Mouse (Mus musculus): ENCODE data around the gene BC051019.
A peak's percentile ranks its signal among the peaks of the same experiment; 100 is the strongest.

Gene BC051019

GRCm38 (mm10) chr7:109723697-109724096 lies at the start of gene BC051019:
Gene BC051019, minus strand, starts transcription at chr7:109723850.
- DNase-seq (ENCODE audit: low read depth, low spot score), result no peak

DNA sequence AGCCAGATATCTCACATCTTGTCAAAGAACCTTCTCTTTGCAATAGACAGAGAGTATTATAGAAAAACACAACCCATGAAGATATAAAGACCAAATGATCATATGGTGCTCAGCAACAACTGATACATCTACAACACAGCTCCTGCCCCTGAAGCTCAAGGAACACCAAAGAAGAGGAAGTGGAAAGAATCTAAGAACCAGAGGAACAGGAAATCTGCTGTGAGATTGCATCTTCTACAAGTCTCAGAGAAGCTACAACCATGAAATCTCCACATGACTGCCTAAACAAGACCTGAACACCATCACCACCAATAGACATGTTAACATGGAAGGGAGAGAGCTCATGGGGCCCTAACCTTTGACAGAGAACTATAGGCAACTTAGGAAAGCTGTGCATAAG lies 48.6 kb upstream of the BC051019 start:
- no peak for DNase-seq (ENCODE audit: low read depth, low spot score)

DNA sequence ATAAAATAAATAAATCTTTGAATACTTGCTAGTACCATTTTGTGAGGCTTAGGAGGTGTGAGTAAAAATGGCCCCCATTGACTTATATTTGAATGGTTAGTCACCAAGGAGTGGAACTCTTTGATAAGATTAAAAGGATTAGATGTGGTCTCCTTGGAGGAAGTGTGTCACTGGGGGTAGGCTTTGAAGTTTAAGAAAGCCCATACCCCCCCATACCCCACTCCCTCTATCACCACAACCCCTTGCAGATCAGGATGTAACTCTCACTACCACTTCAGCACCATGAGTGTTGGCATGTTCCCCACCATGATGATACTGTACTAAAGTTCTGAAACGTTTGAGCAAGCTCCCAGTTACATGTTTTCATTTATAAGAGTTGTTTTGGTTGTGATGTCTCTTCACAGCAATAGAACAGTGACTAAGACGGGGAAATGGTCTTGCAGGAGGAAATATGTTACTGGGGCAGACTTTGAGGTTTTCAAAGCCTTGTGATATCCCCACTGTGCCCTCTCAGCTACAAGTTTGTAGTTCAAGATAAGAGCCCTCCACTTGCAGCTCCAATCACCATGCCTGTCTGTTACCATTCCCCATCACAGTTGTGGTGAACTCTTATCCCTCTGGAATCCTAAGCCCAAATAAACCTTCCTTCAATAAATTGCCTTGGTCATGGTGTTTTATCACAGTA lies 45.2 kb upstream of the BC051019 start:
- no peak for DNase-seq (ENCODE audit: low read depth, low spot score)

DNA sequence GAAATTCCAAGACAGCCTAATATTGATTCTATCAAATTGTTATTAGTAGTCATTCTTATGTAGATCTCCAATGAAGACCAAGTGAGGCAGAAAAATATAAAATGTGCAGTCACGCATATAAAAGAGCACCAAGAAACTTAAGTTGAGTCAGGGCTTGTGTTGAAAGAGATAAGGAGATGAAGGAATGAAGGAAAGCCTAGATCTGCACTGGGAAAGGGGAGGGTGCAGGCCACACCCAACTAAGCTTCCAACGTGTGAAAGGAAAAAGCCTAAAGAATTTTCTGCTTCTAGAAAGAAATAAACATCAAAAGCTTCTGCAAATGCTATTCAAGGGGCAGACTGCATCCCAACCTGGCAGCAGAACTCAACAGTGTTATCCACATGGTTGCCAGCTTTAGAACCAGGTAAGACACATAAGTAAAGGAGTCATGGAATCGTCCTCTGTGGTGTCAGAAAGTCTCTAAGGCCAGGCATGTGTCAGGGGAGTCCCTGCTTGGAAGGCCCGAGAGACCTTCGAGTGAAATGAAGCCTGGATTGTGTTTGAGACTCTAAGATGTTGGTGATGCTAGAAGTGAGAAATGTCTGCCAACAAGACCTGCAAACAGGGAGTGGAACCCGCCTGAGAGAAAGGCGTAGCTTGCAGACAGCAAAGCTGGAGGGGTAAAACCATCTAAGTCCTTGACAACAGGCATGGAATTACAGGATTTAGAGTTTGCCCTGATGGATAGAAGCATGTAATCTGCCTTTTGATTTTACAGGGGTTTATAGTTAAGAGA lies 44.1 kb upstream of the BC051019 start:
- no peak for DNase-seq (ENCODE audit: low read depth, low spot score)

DNA sequence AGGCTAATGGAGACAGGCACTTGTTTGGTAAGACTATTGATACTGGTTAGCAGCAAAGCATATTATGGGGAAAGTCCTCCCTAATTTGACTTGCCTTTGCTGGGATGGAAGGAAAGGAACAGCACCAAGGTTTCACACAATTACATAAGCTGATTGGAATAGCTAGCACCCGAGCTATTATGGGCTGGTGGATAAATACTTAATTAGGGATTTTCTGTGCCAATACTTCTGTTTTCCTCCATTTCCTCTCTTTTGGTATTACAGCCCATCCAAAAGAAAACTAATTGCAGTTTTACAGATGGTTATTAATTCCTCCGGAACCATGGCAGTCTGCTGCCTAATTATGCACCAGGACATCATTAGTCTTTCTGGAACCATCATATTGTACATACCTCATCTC lies 40.4 kb upstream of the BC051019 start:
- DNase-seq (ENCODE audit: low read depth, low spot score), result no peak

DNA sequence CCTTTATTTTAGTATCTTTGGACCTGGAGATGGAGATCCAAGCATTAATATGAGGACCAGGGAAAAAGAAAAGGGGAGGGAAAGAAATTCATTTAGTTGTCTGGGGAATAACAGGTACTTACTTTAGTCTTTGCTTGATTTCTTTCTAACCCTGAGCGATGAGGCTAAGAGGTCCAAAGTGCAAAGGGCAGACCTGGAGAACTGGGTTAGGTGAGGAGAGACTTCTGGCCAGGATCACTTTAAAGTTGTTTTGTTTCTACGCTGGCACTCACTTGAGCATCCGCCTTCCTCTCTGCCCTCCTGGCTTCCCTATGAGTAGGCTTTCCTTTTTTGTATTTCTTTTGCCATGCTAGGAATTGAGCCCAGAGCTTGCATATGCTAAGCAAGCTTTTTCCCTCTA lies 32.6 kb upstream of the BC051019 start:
- no peak for DNase-seq (ENCODE audit: low read depth, low spot score)

GRCm38 (mm10) chr7:109754034-109754433 lies 30.4 kb upstream of the BC051019 start:
- no peak for DNase-seq (ENCODE audit: low read depth, low spot score)

GRCm38 (mm10) chr7:109752008-109752925 lies 28.6 kb upstream of the BC051019 start, which contains the start of gene Tmem9b:
Gene Tmem9b, minus strand, starts transcription at chr7:109752875.
- DNase-seq (ENCODE audit: low read depth, low spot score), result peak; percentile 56

GRCm38 (mm10) chr7:109751427-109752007 lies 27.9 kb upstream of the BC051019 start:
- no peak for DNase-seq (ENCODE audit: low read depth, low spot score)

- no peak for DNase-seq (ENCODE audit: low read depth, low spot score)
These were observed 24.1 kb upstream of the BC051019 start for GRCm38 (mm10) chr7:109747747-109748146.

DNA sequence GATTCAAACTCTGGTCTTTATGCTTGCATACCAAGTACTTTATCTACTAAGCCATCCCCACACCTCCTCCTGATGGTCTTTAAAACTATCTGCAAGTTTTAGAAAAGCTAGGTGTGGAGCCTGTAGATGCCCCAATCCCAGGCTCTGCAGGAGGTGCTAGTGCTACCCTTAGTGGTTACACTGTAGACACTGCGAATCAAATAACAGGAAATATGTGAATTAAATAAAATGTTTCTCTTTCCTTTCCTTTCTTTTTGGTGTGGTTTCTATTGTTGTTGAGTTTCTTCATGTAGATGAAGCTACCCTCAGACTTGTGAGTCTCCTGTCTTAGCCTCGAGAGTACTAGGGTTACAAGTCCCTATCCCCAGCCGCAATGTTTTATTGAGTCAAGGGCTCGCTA lies 18.1 kb upstream of the BC051019 start:
- DNase-seq (ENCODE audit: low read depth, low spot score), result no peak

- DNase-seq (ENCODE audit: low read depth, low spot score), result no peak
These were observed 17.4 kb upstream of the BC051019 start for GRCm38 (mm10) chr7:109741060-109741459.

GRCm38 (mm10) chr7:109739822-109740370 lies 16.2 kb upstream of the BC051019 start:
- DNase-seq (ENCODE audit: low read depth, low spot score), result no peak

DNA sequence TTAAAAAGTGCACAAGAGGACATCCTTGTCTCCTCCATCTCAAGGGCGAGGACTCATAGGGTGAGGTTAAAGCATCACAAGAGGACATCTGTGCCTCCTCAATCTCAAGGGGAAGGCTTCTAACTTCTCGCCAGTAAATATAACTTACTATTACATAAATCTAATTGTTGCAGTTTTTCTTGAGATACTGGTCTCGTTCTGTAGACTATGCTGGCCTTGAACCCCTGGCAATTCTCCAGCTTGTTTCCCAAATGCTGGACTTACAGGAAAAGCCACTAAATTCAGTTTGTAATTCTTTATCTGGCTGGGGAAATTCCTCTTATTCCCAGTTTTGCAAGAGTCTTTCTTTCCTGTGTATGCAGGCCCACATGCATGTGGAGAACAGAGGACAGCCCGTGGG lies 11.2 kb upstream of the BC051019 start:
- no peak for DNase-seq (ENCODE audit: low read depth, low spot score)

GRCm38 (mm10) chr7:109731626-109732025 lies 8.0 kb upstream of the BC051019 start, which contains the start of gene Ascl3:
Gene Ascl3, minus strand, starts transcription at chr7:109731726.
- DNase-seq (ENCODE audit: low read depth, low spot score), result no peak

- no peak for DNase-seq (ENCODE audit: low read depth, low spot score)
These were observed 536 bp downstream of the BC051019 start for GRCm38 (mm10) chr7:109723114-109723513.

DNA sequence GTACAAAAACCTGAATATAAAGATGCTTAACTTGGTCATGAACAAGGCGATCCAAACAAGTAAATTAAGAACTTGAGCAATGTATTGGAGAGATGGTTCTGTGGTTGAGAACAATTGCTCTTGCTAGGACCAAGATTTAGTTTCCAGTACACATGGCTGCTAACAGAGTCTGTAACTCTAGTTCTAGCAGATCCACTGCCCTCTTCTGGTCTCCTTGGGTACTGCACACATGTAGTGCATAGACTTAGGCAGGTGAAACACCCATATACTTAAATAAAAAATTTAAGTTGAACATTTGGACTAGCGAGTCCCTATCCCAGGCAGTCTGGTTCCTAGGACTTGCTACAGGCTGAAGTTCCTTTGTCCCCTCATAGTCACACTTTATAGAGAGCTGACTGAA lies 1.0 kb downstream of the BC051019 start:
- no peak for DNase-seq (ENCODE audit: low read depth, low spot score)

DNA sequence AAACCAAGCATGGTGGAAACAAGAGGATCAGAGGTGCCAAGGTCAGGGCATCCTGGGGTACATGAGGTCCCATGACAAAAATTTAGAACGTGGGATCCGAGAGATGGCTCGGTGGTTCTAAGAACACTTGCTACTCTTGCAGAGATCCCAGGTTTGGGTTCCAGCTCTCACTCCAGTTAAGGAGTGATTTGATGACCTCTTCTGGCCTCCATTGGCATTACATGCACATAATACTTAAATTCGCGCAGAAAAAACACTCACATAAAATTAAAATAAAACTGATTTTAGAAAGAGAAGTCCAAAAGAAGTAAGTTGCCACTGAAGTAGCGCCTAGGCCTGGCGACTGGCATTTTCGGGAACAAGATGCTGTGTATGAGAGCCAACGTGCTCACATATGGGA lies 4.4 kb downstream of the BC051019 start:
- DNase-seq (ENCODE audit: low read depth, low spot score), result no peak

DNA sequence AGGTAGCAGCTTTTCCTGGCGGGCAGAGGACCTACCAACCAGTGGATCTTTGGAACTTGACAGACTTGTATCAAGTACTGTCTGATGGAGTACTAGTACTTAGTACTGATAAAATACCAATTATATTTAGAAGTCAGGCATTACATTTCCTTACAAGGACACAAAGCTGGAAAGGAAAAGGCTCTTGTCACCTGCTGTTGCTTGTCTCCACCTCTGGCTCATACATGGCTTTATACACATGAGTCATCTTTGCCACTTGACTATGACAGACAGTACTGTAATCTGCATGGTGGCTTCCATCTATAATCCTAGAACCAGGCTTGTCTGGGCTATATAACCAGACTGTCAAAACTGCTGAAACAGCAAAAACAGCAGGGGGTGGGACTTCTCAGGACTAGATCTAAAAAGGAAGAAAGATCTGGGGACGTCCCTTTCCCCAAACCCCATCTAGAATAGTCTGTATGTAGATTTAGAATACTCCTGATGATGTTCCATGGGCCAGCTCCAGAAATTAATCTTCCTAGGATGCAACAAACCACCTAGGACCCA lies 10.1 kb downstream of the BC051019 start:
- no peak for DNase-seq (ENCODE audit: low read depth, low spot score)

DNA sequence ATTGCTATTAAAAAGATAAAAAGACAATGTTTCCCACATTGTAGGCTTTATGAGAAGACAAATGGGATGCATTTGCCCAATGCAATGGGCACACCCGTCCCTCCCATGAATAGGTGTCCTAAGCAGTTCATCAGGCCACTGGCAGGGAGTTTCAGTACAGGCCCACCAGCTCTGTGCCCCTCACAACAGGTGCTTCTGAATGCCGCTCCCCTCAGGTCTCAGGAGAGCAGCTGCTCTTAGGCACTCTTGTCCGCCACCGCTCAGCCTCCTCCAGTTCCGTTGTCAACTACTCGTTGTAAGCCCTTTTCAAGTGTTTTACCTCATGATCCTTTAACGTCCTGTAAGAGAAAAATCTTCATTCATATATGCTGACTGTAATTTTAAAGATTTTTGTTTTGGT lies 11.5 kb downstream of the BC051019 start:
- no peak for DNase-seq (ENCODE audit: low read depth, low spot score)

GRCm38 (mm10) chr7:109710069-109710468 lies 13.6 kb downstream of the BC051019 start:
- no peak for DNase-seq (ENCODE audit: low read depth, low spot score)

Measured in retina, postnatal 7 days (tissue).